ENCODE assay signal across 24 mouse cellular contexts in genomic region chr6:92627711-92628110, GRCm38 (mm10).
"Had no signal": no experiment of that assay in that cellular context is flagged by ENCODE, and none has a peak within 500 bp of the region (broad histone marks: within the 10 kb centered on the region; RNA-seq: fewer than 3 reads in every experiment).

No protein-coding gene starts in this region.

- H3K4me3 ChIP-seq: gastrocnemius, adult 2 months; heart, adult 2 months; heart, embryonic 12.5 days; hindbrain, embryonic 10.5 days; intestine, embryonic 15.5 days; layer of hippocampus, adult 2 months; limb, embryonic 10.5 days; limb, embryonic 12.5 days; liver, embryonic 13.5 days; liver, embryonic 15.5 days had no signal

- H3K4me2 ChIP-seq: heart, embryonic 12.5 days; hindbrain, embryonic 14.5 days; intestine, embryonic 15.5 days; limb, embryonic 12.5 days; liver, embryonic 11.5 days; liver, embryonic 13.5 days; liver, embryonic 15.5 days had no signal

- H3K27ac ChIP-seq: gastrocnemius, adult 2 months; heart, adult 2 months; hindbrain, embryonic 10.5 days; intestine, embryonic 15.5 days; limb, embryonic 10.5 days; limb, embryonic 12.5 days; liver, embryonic 13.5 days; liver, embryonic 15.5 days had no signal

- H3K27me3 ChIP-seq: heart, embryonic 12.5 days; intestine, embryonic 15.5 days; limb, embryonic 12.5 days; liver, embryonic 13.5 days; liver, embryonic 15.5 days had no signal

- H3K36me3 ChIP-seq: heart, embryonic 12.5 days; hindbrain, embryonic 10.5 days; intestine, embryonic 15.5 days; limb, embryonic 10.5 days; limb, embryonic 12.5 days; liver, embryonic 13.5 days; liver, embryonic 15.5 days had no signal

- H3K4me1 ChIP-seq: intestine, embryonic 15.5 days; liver, embryonic 13.5 days; liver, embryonic 15.5 days had no signal

- DNase-seq: gastrocnemius, adult 2 months; gastrocnemius, postnatal 10 days; gastrocnemius, postnatal 25 days; heart, adult 2 months; heart, postnatal 10 days; heart, postnatal 4 days; kidney, adult 18-20 months; kidney, adult 8-10 months; kidney, postnatal 10 days; kidney, postnatal 25 days; kidney, postnatal 4 days; liver; liver, embryonic 13.5 days had no signal

- H3K9me3 ChIP-seq: heart, embryonic 12.5 days; hindbrain, embryonic 10.5 days; intestine, embryonic 15.5 days; limb, embryonic 10.5 days; limb, embryonic 12.5 days; liver, embryonic 13.5 days; liver, embryonic 15.5 days had no signal

- H3K9ac ChIP-seq: heart, embryonic 12.5 days; hindbrain, embryonic 14.5 days; intestine, embryonic 15.5 days; limb, embryonic 12.5 days; liver, embryonic 13.5 days; liver, embryonic 15.5 days had no signal

- ATAC-seq: inflammation-experienced regulatory T-cells, adult 6 months; intestine, embryonic 15.5 days; intestine, postnatal 0 days had no signal
